In the genomic region with DNA sequence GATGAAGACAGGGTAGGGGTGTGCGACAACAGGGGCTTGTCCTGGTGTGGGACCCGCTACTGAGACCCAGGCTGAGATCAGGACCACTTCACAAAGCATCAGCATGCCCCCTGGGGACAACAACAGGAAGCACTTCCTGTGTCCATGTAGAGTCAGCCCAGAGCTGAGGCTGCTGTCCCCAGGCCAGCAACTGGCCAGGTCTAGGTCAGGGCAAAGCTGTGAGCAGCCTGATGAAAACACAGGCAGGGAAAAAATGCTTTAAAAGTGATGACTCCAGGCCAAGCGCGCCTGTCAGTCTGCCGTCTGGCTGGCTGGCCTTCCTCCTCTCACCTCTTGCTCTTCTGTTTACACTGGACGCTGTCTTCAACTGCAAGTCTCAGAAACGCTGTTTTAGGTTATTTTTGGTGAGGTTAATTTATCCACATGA, we compare ENCODE assay signal across 8 mouse cellular contexts. TPM values are rescaled to one million over a fixed set of nuclear protein-coding genes. Genes with fewer than 3 reads are reported as not detected.
A peak's percentile ranks its signal among the peaks of the same experiment; 100 is the strongest.
DNase-seq lines count a peak whose midpoint lies in the region; ATAC-seq lines count a peak whose summit lies in the region.

No protein-coding gene starts in this region.

- no peaks in the 10 kb centered on the region for H3K9me3 ChIP-seq in liver, embryonic 13.5 days (replicated peaks)

- WGBS in liver, embryonic 13.5 days (ENCODE audit: insufficient replicate concordance), result 47% methylated on average over 7 of the region's 7 CpGs

- intact Hi-C loops in heart, postnatal 25 days (cut with DNase I), result no loop called here

- H3K4me2 ChIP-seq in liver, embryonic 13.5 days, result no peak overlapping the region

- no peak overlapping the region for H3K9ac ChIP-seq in liver, embryonic 13.5 days

- peaks cover 11% of the 10 kb centered on the region; the same call in 1 of the 2 replicates for H3K4me1 ChIP-seq in liver, embryonic 13.5 days (replicated peaks)

- 0 out of 2 replicates have a peak overlapping the region, but pooled peaks have one; percentile 32 for H3K27ac ChIP-seq in liver, embryonic 13.5 days

- H3K27me3 ChIP-seq in liver, embryonic 13.5 days, result no peaks in the 10 kb centered on the region

- ATAC-seq in liver, embryonic 13.5 days (ENCODE audit: low read depth), result peak; percentile 26; the same call in 1 of the 2 replicates
- no peak for ATAC-seq in megakaryocyte, adult 5-6 weeks (ENCODE audit: poor library complexity, severe bottlenecking)

- H3K4me3 ChIP-seq in liver, embryonic 13.5 days (replicated peaks), result no peak overlapping the region

- H3K36me3 ChIP-seq in liver, embryonic 13.5 days, result peaks cover 8% of the 10 kb centered on the region; the same call in 1 of the 2 replicates

- peak; percentile 34 for DNase-seq in MN1 (ENCODE audit: low spot score)
- peak; percentile 59 for DNase-seq in adrenal gland, postnatal 10 days
- DNase-seq in heart, postnatal 25 days (ENCODE audit: low spot score), result peak; percentile 62
- DNase-seq in liver, embryonic 13.5 days, result no peak
- no peak for DNase-seq in right cerebral cortex, postnatal 14 days
- no peak for DNase-seq in cerebellum, postnatal 4 days (ENCODE audit: low spot score in 2 of 2)
- DNase-seq in urinary bladder, adult 18-20 months (ENCODE audit: low spot score in 2 of 2), result no peak

RNA-seq across cellular contexts. Expression of a gene that starts 21.0 kb away (rescaled TPM):
- 10 to 100 TPM; 38.0 to 47.6 TPM for total RNA-seq in adrenal gland, postnatal 10 days (2021)
- total RNA-seq in heart, postnatal 25 days (2021), result 10 to 100 TPM; 27.1 to 31.3 TPM
- 1.6 and 1.7 TPM in 2 replicates for polyA plus RNA-seq in liver, embryonic 13.5 days (2015; fragmentation: Nextera tagmentation; extraction: Ambion mirVana)
- 0.36 and 0.56 TPM in 2 replicates for total RNA-seq in megakaryocyte, adult 5-6 weeks (2015)
- total RNA-seq in megakaryocyte, adult 5-6 weeks (2017), result 0.04 and 0.99 TPM in 2 replicates

RNA-seq across cellular contexts. Expression of a gene that starts 41.5 kb away (rescaled TPM):
- 100 to 1,000 TPM; 132 to 152 TPM for total RNA-seq in adrenal gland, postnatal 10 days (2021)
- total RNA-seq in heart, postnatal 25 days (2021), result 100 to 1,000 TPM; 231 to 247 TPM
- 135 and 144 TPM in 2 replicates for polyA plus RNA-seq in liver, embryonic 13.5 days (2015; fragmentation: Nextera tagmentation; extraction: Ambion mirVana)
- 124 and 139 TPM in 2 replicates for total RNA-seq in megakaryocyte, adult 5-6 weeks (2015)
- total RNA-seq in megakaryocyte, adult 5-6 weeks (2017), result 141 and 163 TPM in 2 replicates

RNA-seq across cellular contexts. Expression of a gene that starts 53.1 kb away (rescaled TPM):
- 10 to 100 TPM; 33.6 to 43.8 TPM for total RNA-seq in adrenal gland, postnatal 10 days (2021)
- total RNA-seq in heart, postnatal 25 days (2021), result 100 to 1,000 TPM in 1 of 2 experiments, 10 to 100 TPM in 1; 93.0 to 105 TPM
- 10.4 and 11.3 TPM in 2 replicates for polyA plus RNA-seq in liver, embryonic 13.5 days (2015; fragmentation: Nextera tagmentation; extraction: Ambion mirVana)
- total RNA-seq in megakaryocyte, adult 5-6 weeks (2015), result 4.2 and 5.3 TPM in 2 replicates
- 5.2 and 10.8 TPM in 2 replicates for total RNA-seq in megakaryocyte, adult 5-6 weeks (2017)

Comparison
In these comparisons a context has a peak if more than half of its experiments do, and no peak if none do; other contexts are left out.
1. DNase-seq: peak in MN1 (single experiment), adrenal gland, postnatal 10 days (single experiment) and heart, postnatal 25 days (single experiment); none in liver, embryonic 13.5 days (single experiment), right cerebral cortex, postnatal 14 days (single experiment), cerebellum, postnatal 4 days (0 of 2) and urinary bladder, adult 18-20 months (0 of 2).
2. RNA of a gene that starts 21.0 kb away (total RNA-seq): 38.0 to 47.6 TPM in adrenal gland, postnatal 10 days and 27.1 to 31.3 TPM in heart, postnatal 25 days; 0.04 to 0.99 TPM in megakaryocyte, adult 5-6 weeks; every median in the first group is over 10 times any median in the second.